Mouse (Mus musculus) intestine, embryonic 15.5 days (tissue): ENCODE data around the gene Agbl3. TPM values are rescaled to one million over a fixed set of nuclear protein-coding genes. Genes with fewer than 3 reads are reported as not detected.

Experiments used
- ATAC-seq: fragments of 200-750 bp; cut with Nextera tagmentation; 2 replicates; pipeline ENCODE4 v1.8.0; 2017; ENCODE audit warnings: moderate TSS enrichment, moderate library complexity
- H3K27ac ChIP-seq: fragments of 300-500 bp; sonication (generic); 2 replicates; pipeline ENCODE4 v1.5.1; 2015; ENCODE audit warnings: mild to moderate bottlenecking, inconsistent platforms
- H3K27me3 ChIP-seq: fragments of 300-500 bp; sonication (generic); replicated peaks from 2 replicates; pipeline ENCODE4 v1.6.1; 2015; ENCODE audit warnings: inconsistent platforms
- H3K36me3 ChIP-seq: fragments of 300-500 bp; sonication (generic); 2 replicates; pipeline ENCODE4 v1.6.1; 2015; ENCODE audit warnings: inconsistent platforms
- H3K4me1 ChIP-seq: fragments of 300-500 bp; sonication (generic); replicated peaks from 2 replicates; pipeline ENCODE4 v1.6.1; 2015; ENCODE audit warnings: inconsistent platforms
- H3K4me2 ChIP-seq: fragments of 300-500 bp; sonication (generic); replicated peaks from 2 replicates; pipeline ENCODE4 v1.6.1; 2015; ENCODE audit warnings: mild to moderate bottlenecking, inconsistent platforms
- H3K4me3 ChIP-seq: fragments of 300-500 bp; sonication (generic); replicated peaks from 2 replicates; pipeline ENCODE4 v1.5.1; 2015; ENCODE audit warnings: inconsistent platforms
- H3K9ac ChIP-seq: fragments of 300-500 bp; sonication (generic); 2 replicates; pipeline ENCODE4 v1.6.1; 2015; ENCODE audit warnings: inconsistent platforms
- H3K9me3 ChIP-seq: fragments of 300-500 bp; sonication (generic); 2 replicates; pipeline ENCODE4 v1.6.1; 2016; ENCODE audit warnings: inconsistent platforms
- WGBS: fragments of 180-500 bp; shearing (Covaris S2); methylation state at CpG from one replicate; pipeline ENCODE4 v1.1.7; 2015; 5-methylcytosine and 5-hydroxymethylcytosine counted together
- polyA plus RNA-seq: library from polyadenylated mRNA; unstranded; fragments of >200 nt; fragmentation: Nextera tagmentation; extraction: Ambion mirVana; gene quantifications from 2 replicates; pipeline ENCODE4 v1.2.1, GENCODE M21; 2015

Agbl3 gene
- polyA plus RNA-seq, 1 experiment from 2014 or later: 4.7 TPM

DNA sequence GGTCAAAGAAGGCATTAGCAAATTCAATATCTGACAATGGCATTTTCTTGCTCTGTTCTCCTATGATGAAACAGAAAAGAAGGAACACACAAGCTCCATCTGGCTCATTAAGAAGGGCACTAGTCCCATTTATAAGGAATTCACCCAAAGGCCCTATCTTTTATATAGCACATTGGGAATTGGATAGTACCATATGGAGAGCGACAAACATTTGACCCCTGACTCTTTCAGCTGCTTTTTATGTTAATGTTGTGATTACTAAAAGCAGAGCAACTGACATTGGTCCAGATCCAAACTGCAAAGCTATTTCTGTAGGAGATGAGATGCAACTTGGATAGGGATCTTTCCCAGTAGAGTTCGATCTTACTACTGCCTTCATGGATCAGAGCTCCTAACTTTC, 21.9 kb upstream of the Agbl3 start:
- H3K36me3 ChIP-seq: 0 out of 2 replicates have a peak, but pooled peaks cover 8% of the 10 kb centered on the region
- H3K9ac ChIP-seq: no peak overlapping the region
- WGBS: 78% methylated on average over 2 of the region's 2 CpGs
- ATAC-seq: no peak
- no peaks in the 10 kb centered on the region for H3K27me3 ChIP-seq
- no peak overlapping the region for H3K27ac ChIP-seq
- H3K4me3 ChIP-seq: no peak overlapping the region
- H3K9me3 ChIP-seq: no peaks in the 10 kb centered on the region
- H3K4me1 ChIP-seq: no peaks in the 10 kb centered on the region
- H3K4me2 ChIP-seq: no peak overlapping the region

- 40% methylated on average over 4 of the region's 4 CpGs for WGBS
- Histone ChIP-seq H3K27me3 (no peaks in the 10 kb centered on the region), H3K4me2 (no peak overlapping the region), H3K27ac (no peak overlapping the region), H3K36me3 (peaks cover 16% of the 10 kb centered on the region; the same call in 1 of the 2 replicates), H3K9ac (no peak overlapping the region), H3K4me3 (no peak overlapping the region), H3K9me3 (no peaks in the 10 kb centered on the region), H3K4me1 (no peaks in the 10 kb centered on the region)
- ATAC-seq: no peak
Measured at GRCm38 (mm10) chr6:34760023-34760422, 20.2 kb upstream of the Agbl3 start.

DNA sequence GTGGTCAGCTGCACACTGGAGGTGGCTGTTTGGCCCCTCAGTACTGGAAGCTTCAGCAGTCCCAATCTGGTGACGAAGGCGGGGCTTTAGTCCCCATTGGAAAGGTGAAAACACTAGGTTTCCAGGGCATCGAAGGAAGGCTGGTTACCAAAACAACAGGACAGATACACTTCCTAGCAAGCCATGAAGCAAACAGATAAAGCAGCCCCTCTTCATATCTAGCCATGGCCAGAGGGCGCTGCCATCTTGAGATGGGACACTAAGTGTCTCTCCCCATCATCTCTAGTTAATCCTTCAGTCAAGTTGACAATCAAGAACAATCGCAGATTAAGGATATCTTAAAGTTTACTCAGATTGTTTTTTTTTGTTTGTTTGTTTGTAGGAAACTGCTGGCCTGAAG, 14.5 kb upstream of the Agbl3 start:
- 88% methylated on average over 5 of the region's 5 CpGs for WGBS

GRCm38 (mm10) chr6:34769984-34770383, 10.2 kb upstream of the Agbl3 start:
- Histone ChIP-seq H3K27ac (no peak overlapping the region), H3K36me3 (peaks cover 13% of the 10 kb centered on the region), H3K9me3 (no peaks in the 10 kb centered on the region), H3K27me3 (no peaks in the 10 kb centered on the region), H3K4me3 (no peak overlapping the region), H3K4me1 (no peaks in the 10 kb centered on the region), H3K4me2 (no peak overlapping the region), H3K9ac (no peak overlapping the region)
- WGBS: 85% methylated on average over 2 of the region's 2 CpGs
- no peak for ATAC-seq

More for the DNA sequence above, 14.5 kb upstream of the Agbl3 start:
- Histone ChIP-seq H3K4me1 (no peaks in the 10 kb centered on the region), H3K27me3 (no peaks in the 10 kb centered on the region), H3K4me2 (no peak overlapping the region), H3K27ac (no peak overlapping the region), H3K9ac (no peak overlapping the region), H3K9me3 (no peaks in the 10 kb centered on the region), H3K36me3 (peaks cover 26% of the 10 kb centered on the region; the same call in 1 of the 2 replicates), H3K4me3 (no peak overlapping the region)
- no peak for ATAC-seq

DNA sequence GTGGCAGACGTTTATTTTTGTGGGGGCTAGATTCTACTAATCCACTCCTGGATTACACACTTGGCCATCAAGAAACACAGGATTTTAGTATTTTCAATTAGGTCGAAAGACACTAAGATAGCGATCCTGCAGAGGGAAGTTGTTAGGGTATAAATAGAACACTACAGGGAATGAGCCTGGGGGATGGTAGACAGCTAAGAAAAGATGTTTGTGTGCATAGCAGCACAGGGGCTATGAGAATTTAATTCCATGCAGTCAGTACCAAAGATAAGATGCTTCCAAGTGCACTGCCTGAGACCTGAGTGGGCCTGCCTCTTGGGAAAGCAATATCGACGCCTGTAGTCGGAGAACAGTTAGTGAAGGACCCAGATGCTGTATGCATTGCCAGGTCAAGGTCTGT, 9.7 kb upstream of the Agbl3 start:
- Histone ChIP-seq H3K4me2 (no peak overlapping the region), H3K27me3 (no peaks in the 10 kb centered on the region), H3K27ac (no peak overlapping the region), H3K9me3 (no peaks in the 10 kb centered on the region), H3K4me3 (no peak overlapping the region), H3K9ac (no peak overlapping the region), H3K4me1 (no peaks in the 10 kb centered on the region), H3K36me3 (peaks cover 13% of the 10 kb centered on the region; the same call in 1 of the 2 replicates)
- no peak for ATAC-seq
- WGBS: 84% methylated on average over 6 of the region's 6 CpGs

DNA sequence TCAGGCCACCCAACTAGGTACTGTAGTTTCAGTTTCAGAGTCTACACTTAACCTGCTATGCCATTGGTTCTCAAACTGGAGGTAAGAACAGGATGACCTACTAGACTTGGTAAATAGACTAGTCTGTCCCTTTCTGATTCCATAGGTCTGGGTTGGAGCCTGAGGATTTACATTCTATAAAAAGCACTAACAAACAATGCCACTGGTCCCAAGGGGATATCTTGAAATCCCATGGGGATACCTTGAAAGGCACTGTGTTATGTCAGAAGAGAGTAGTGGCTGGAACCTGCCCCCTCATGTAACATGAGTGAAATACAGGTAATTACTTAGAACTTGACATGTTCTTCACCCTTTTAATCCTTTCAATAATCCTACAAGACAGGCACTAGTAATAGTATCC, 3.8 kb upstream of the Agbl3 start:
- Histone ChIP-seq H3K9me3 (no peaks in the 10 kb centered on the region), H3K27me3 (no peaks in the 10 kb centered on the region), H3K27ac (no peak overlapping the region), H3K4me1 (no peaks in the 10 kb centered on the region), H3K36me3 (peaks cover 3% of the 10 kb centered on the region; the same call in 1 of the 2 replicates), H3K4me3 (no peak overlapping the region), H3K9ac (no peak overlapping the region), H3K4me2 (no peak overlapping the region)
- ATAC-seq: no peak

DNA sequence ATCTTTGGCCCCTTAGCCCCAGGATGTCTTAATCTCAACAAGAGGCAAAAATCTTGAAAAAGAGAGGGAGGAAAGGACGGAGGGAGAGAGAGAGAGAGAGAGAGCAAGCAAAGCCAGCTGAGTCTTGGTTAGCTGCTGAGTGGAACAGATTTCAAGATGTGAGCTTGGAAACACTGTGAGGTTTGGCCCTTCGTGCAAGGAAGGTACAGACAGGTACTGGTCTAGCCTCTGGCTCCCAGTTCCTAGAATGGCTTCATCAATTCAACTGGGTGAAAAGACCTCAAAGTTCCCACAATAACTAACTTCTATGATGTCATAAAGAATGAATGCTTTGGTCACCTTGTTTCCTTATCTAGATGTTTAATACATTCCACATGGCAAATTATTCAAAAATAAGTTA, 3.1 kb upstream of the Agbl3 start:
- Histone ChIP-seq H3K27me3 (no peaks in the 10 kb centered on the region), H3K4me1 (no peaks in the 10 kb centered on the region), H3K4me2 (no peak overlapping the region), H3K9me3 (no peaks in the 10 kb centered on the region), H3K27ac (no peak overlapping the region), H3K4me3 (no peak overlapping the region), H3K36me3 (peaks cover 3% of the 10 kb centered on the region; the same call in 1 of the 2 replicates), H3K9ac (no peak overlapping the region)
- no peak for ATAC-seq
- WGBS: 79% methylated on average over 2 of the region's 2 CpGs

- H3K4me2 ChIP-seq: no peak overlapping the region
- no peaks in the 10 kb centered on the region for H3K27me3 ChIP-seq
- H3K27ac ChIP-seq: no peak overlapping the region
- no peaks in the 10 kb centered on the region for H3K9me3 ChIP-seq
- no peaks in the 10 kb centered on the region for H3K4me1 ChIP-seq
- WGBS: 78% methylated on average over 10 of the region's 10 CpGs
- no peaks in the 10 kb centered on the region for H3K36me3 ChIP-seq
- no peak overlapping the region for H3K4me3 ChIP-seq
- ATAC-seq: no peak
- no peak overlapping the region for H3K9ac ChIP-seq
Measured at GRCm38 (mm10) chr6:34777981-34778668, 2.1 kb upstream of the Agbl3 start.

DNA sequence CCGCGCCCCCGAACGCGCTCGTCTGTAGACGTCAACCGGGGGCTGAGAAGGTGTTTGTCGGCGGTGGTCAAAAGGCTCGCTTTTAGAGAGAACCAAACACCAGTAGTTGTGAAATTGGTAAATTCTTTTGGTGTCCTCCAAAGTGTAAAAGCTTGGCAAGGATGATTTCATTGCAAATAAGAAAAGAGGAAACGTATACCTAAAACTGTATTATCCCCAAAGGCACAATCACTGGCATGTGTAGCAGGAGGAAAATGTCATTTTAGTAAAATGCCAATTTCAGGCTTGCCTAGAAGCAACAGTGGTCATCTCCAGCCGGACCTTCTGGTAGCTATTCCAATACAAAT, 684 bp downstream of the Agbl3 start:
- Histone ChIP-seq H3K4me3 (peak overlapping the region; percentile 63), H3K9me3 (no peaks in the 10 kb centered on the region), H3K4me2 (peak overlapping the region; percentile 81), H3K27ac (peak overlapping the region; percentile 97), H3K36me3 (no peaks in the 10 kb centered on the region), H3K9ac (peak overlapping the region; percentile 77), H3K4me1 (no peaks in the 10 kb centered on the region), H3K27me3 (no peaks in the 10 kb centered on the region)
- WGBS: 2% methylated on average over 13 of the region's 13 CpGs
- ATAC-seq: peak; percentile 3; the same call in 1 of the 2 replicates

DNA sequence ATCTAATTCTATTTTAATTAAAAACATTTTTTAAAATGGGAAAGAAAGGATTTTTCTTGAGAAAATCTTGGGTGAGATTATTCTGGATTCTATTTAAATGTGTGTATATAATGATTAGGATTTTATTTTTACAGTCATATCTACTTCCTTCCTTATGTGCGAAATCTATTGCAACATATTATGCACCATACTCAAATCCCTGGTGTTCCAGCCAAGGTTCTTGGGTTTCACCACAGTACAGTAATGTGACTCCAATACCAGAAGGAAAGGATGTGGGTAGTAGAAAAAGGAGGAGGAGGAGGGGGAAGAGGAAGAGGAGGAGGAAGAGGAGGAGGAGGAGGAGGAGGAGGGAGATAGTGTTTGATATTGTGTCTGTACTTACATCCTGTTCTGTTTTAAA, 2.3 kb downstream of the Agbl3 start:
- Histone ChIP-seq H3K27ac (no peak overlapping the region), H3K9me3 (no peaks in the 10 kb centered on the region), H3K9ac (no peak overlapping the region), H3K4me3 (no peak overlapping the region), H3K4me2 (no peak overlapping the region), H3K36me3 (no peaks in the 10 kb centered on the region), H3K4me1 (no peaks in the 10 kb centered on the region), H3K27me3 (no peaks in the 10 kb centered on the region)
- 97% methylated on average over 1 of the region's 1 CpGs for WGBS
- no peak for ATAC-seq

DNA sequence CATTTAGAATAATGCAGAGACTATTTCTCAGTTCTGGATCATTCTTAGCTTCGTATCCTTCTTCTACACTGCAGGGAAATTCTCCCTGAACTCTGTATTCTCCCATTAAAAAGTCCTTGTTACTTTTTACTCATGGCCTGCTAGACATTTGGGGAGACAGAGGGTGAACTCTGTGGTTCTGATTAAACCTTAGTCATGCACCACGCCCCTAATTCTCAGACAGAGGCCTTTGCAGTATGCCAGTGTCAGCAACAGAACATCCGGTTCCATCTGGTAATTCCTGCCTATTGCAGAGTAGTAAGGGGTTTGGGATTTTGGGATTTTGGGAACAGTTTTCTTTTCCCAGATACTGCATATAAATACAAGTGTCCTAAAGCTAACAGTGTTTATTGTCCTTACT, 16.6 kb downstream of the Agbl3 start:
- H3K4me3 ChIP-seq: no peak overlapping the region
- no peak overlapping the region for H3K27ac ChIP-seq
- ATAC-seq: no peak
- H3K9me3 ChIP-seq: no peaks in the 10 kb centered on the region
- H3K9ac ChIP-seq: no peak overlapping the region
- no peak overlapping the region for H3K4me2 ChIP-seq
- no peaks in the 10 kb centered on the region for H3K36me3 ChIP-seq
- WGBS: 78% methylated on average over 3 of the region's 3 CpGs
- H3K4me1 ChIP-seq: no peaks in the 10 kb centered on the region
- H3K27me3 ChIP-seq: no peaks in the 10 kb centered on the region

GRCm38 (mm10) chr6:34797887-34798286, 17.7 kb downstream of the Agbl3 start:
- H3K4me3 ChIP-seq: no peak overlapping the region
- 59% methylated on average over 3 of the region's 3 CpGs for WGBS
- H3K4me2 ChIP-seq: no peak overlapping the region
- no peak for ATAC-seq
- no peak overlapping the region for H3K27ac ChIP-seq
- H3K27me3 ChIP-seq: no peaks in the 10 kb centered on the region
- H3K36me3 ChIP-seq: no peaks in the 10 kb centered on the region
- H3K9ac ChIP-seq: no peak overlapping the region
- H3K9me3 ChIP-seq: no peaks in the 10 kb centered on the region
- no peaks in the 10 kb centered on the region for H3K4me1 ChIP-seq

DNA sequence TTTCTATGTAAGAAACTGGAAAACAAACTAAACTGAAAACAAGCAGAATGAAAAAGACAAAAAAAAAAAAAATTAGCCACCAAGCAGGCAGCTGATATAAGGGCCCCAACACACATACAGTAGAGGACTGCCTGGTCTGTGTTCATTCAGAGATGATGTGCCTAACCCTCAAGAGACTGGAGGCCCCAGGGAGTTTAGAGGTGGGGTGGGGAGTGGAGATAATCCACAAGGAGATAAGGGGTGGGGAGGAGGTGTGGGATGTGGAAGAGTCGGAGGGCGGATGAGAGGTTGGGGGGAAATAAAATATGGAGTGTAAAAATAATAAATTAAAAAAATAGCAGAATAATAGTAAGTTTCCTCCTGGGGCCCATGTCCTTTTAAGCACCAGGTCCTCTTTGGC, 25.4 kb downstream of the Agbl3 start:
- H3K27ac ChIP-seq: no peak overlapping the region
- no peak overlapping the region for H3K4me3 ChIP-seq
- no peak for ATAC-seq
- H3K4me2 ChIP-seq: no peak overlapping the region
- WGBS: 59% methylated on average over 2 of the region's 2 CpGs
- no peaks in the 10 kb centered on the region for H3K9me3 ChIP-seq
- H3K27me3 ChIP-seq: no peaks in the 10 kb centered on the region
- H3K36me3 ChIP-seq: no peaks in the 10 kb centered on the region
- H3K9ac ChIP-seq: no peak overlapping the region
- no peaks in the 10 kb centered on the region for H3K4me1 ChIP-seq
